Mouse (Mus musculus) ovary, postnatal 36 days (tissue): ENCODE measurements around the gene Mrps17.

ENCODE experiments used
- DNase-seq: peaks from one replicate; pipeline ENCODE4 v3.0.0; 2022; ENCODE audit warnings: low spot score, mixed read lengths

The Mrps17 gene

DNA sequence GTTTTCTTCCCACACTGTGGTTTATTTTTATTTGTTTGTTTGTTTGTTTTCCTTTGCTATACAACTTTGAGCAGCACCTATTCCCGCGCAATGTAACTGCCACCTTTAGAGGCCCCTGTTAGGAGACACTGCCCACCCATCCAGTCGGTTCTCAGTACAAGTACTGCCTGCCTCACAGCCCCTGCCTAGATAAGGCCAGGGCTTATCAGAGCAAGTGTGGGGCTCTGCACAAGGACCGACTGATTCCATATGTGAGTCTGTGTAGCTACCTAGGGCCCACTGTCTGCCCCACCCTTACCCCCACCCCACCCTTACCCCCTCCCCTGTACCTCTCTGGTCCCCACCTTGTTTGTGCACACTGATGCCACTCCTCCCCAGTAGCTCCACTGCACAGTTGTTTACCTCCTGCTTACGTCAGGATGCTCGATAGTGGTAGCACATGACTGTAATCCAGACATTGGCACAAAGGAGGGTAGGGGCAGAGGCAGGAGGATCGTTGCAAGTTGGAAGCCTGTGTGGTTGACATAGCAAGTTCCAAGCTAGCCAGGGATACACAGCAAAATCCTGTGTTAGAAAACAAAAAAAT lies 27.7 kb downstream of the Mrps17 start:
- DNase-seq: no peak

DNA sequence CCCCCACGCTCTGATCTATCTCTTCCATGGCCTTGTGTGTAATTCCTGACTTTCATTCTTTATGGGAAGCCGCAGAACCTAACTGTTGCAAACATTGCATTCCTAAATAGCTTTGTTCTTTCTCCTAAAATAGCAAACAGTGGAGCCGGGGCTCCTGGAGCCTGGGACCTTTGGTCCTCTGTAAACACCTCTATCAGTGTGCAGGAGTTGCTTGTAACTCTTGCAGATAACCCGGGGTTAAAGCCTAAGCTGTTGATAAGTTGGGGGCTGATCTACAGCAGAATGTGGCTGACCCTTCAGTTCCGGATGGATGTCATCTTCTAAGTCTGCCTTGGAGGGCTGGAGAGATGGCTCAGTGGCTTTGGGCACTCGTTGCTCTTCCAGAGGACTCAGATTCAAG lies 28.8 kb downstream of the Mrps17 start:
- no peak for DNase-seq

DNA sequence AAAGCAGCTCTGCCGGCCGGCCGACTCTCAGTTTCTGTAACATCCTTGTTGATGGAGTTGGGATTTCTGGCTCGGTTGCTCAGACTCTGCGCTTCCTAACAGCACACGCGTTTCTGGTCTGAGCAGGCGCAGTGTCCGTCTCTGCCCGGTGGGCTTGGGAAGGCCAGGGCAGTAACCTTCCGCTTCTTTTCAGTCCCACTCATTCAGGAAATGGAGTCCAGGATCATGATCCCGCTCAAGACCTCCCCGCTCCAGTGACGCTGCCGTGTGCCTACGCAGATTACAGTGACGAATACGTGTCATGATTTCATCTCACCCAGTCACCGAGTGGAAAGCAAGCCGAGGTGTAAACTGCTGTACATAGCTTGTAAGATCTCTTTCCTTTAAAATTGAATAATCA lies 41.6 kb downstream of the Mrps17 start:
- DNase-seq: no peak

DNA sequence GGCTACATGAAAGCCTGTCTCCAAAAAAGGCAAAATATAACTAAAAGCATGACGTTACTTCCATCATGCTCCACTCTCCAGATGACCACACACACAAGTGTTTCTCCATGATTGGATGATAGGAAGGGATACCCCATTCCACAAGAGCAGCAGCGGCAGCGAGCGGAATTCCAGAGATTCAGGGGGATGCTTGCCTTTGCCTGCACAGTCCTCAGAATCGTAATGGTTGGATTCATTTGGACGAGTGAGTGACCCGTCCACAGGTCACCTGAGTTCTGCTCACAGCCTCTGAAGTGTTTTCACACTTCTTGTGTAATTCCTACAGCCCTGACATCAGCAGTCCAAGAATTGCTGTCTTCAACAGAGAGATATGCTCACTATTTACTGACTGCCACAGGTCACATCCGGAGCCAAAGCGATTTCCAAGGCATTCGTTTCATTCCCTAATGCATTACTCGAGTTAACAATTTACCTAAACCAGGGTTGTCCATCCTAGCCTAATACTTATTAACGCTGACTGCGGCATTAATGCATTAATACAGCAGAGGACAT lies 44.7 kb downstream of the Mrps17 start:
- no peak for DNase-seq

DNA sequence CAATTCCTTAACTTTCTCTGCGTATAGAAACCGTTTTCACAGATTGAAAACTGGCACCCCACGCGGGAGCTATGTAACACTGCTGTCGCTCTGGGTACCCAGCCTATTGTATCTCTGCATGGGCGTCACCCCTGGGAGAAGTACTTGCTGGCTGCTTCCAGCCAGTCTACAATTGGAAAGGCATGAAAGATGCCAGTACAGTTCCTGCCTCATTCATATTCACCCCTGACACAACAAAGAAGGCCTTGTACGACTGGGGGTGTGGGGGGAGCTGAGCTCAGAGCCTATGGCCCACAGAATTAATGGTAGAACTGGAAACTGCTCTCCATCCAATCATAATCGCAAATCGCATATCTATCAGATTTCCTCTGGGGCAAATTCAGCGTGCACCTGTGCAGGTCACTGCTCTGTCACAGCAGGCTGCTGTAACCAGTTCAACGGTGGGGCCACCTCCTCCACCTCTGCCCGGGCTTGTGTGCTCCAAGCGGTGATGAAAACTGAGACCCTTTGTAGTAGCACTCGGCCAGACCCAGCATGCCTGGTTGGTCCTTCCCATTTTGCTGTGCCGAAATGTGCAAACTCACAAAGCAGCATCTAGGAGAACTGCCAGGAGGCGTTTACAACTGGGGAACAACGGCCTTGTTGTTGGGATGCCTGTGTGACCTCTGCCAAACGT lies 46.7 kb downstream of the Mrps17 start:
- DNase-seq: no peak

DNA sequence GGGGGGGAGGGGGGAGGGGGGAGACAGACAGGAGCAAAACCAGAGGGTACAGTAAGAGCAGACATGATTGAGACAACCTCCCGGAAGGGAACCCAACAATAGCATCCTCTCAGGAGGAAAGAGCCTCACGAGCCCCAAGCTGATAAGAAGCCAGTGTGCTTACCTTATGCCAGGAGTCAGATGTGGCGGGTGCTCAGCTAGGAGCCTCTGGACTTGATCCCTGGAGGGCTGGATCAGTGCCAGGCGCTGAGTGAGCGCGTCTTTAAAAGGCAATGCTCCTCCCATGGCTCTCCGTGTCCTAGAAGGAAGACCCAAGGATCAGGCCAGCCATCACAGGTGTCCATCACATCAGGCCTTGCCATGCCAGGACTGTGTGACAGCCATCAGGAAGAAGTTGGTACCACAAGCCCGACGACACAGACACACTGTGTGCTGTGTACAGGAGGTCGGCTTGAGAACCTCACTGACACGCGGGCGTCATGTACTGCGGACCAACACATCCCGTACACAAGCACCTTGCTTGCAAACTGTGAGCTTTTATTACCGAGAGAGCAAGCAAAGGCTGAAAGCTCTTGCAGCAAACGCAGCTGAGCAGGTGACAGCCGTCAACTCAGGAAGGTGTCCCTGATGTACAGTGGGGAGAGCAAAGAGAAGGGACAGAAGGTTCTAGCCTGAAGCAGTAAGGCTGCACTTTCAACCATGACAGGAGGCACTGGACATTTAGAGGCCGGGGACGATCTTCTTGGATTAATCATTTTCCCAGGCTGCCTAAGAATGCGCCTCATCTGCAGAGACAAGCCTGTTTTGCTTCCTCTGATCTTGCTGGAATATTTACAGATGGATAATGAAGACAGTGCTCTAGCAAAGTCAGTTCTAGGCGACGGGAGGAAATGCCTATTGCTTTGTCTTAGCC lies 55.4 kb downstream of the Mrps17 start:
- no peak for DNase-seq
